Mouse (Mus musculus) cerebellum, postnatal 25 days (tissue): Measurements from ENCODE around the gene Foxn3.

Experiments used
- DNase-seq, 2 experiments: peaks; one replicate each; pipeline ENCODE4 v3.0.0; 2021; ENCODE audit warnings: mixed read lengths in 2 of 2

Foxn3 gene

DNA sequence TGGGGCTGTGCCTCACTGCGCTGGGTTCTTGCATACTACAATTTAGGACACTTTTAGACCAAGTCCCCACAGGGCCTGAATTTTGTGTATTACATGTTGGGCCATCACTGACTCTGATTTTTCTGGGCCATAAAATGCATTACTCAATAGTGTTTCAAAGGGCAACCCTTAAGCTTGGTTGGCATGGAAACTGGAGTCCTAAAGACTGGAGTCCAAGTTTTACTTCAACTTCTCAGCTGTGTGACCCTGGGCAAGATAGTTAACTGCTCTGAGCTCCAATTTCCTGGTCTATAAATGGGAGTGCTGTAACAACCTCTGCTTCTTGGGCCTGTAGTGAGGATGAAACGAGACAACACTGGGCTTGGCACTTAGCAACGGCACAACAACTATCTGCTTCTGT is 215.9 kb downstream of the Foxn3 start:
- DNase-seq, result no peak

DNA sequence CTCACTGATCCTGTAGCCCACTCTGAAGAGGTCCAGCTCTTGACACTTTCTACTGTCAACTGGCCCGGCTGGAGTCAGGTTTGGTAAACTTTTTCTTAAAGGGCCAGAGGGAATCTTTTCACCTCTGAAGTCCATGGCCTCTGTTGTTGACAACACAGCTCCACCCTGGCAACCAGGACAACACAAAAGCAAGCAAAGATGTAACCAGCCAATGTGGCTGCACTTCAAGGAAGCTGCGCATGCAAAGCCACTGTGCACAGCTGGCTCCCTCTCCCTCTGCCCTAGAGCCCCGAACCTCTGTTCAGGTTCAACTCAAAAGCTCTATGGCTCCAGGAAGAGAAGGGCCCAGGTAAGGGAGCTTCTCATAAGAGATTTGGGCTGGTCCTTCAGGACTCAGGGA is 216.4 kb downstream of the Foxn3 start:
- DNase-seq, result no peak

- peak; percentile 67 to 68 for DNase-seq
Measured at GRCm38 (mm10) chr12:99345323-99345722, 218.1 kb downstream of the Foxn3 start.

DNA sequence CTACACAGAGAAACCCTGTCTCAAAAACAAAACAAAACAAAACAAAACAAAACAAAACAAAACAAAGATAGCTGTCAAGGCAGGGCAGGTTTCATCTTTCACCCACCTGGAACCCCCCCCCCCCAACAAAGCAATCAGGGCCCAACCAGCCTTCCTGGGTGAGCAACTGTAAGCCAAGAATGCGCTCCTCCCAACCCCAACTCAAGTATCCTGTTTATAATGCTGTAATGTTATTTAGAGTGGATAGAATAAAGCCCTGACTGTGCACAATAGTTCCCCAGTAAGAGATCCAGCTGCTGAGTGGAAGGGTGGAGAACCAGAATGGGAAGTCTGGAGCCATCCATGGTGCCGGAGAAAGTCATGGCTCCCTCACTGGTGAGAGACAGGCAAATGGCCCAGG is 220.0 kb downstream of the Foxn3 start:
- no peak for DNase-seq

DNA sequence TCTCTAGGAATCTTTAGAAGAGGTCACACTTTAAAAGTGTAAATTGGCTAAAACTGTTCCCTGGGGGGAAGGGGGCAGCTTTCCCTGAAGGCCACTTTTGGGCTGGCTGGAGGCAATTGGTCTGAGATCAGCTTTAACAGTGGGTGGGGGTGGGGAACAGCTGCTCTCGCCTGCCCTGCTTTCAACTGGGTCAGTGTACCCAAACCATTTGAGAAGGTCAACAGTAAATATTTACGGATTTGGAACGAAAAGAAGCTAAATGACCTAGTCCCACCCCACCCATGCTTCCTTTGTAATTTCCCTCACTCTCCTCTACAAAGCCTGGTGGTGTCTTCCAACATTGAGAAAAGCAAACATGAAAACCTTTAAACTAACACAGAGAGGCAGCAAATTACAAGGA is 221.2 kb downstream of the Foxn3 start:
- no peak for DNase-seq

GRCm38 (mm10) chr12:99341751-99342150 is 221.6 kb downstream of the Foxn3 start:
- DNase-seq, result no peak

DNA sequence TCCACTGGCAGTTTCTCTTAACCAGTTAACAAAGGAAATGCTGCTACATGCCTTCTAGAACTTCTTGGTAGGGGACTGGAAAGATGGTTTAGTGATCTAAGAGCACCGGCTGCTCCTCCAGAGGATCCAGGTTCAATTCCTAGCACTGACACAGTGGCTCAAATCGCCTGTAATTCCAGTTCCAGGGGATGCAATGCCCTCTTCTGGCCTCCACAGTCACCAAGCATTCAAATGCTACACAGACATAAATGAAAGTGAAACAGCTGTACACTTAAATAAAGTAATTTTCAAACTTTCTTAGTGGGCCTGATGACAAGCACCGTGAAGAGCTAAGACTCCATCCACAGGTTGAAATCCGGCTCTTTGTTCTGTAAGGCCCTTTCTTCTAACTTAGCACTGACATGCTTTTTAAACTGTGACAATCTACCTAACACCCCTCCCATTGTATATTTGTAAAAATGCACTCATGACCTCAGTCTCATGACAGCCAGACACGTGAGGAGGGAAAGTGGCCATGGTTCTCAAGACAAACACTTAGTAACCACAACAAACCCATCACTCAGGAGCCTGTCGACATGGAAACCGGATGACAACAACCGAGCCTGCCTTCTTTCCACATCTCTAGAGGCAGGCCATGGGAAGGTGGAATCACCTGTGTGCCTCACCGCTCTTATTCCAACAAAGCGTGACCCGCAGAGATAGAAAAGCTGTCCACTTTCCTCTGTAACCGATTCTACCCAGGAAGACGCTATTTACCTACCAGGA is 222.8 kb downstream of the Foxn3 start:
- DNase-seq, result no peak

DNA sequence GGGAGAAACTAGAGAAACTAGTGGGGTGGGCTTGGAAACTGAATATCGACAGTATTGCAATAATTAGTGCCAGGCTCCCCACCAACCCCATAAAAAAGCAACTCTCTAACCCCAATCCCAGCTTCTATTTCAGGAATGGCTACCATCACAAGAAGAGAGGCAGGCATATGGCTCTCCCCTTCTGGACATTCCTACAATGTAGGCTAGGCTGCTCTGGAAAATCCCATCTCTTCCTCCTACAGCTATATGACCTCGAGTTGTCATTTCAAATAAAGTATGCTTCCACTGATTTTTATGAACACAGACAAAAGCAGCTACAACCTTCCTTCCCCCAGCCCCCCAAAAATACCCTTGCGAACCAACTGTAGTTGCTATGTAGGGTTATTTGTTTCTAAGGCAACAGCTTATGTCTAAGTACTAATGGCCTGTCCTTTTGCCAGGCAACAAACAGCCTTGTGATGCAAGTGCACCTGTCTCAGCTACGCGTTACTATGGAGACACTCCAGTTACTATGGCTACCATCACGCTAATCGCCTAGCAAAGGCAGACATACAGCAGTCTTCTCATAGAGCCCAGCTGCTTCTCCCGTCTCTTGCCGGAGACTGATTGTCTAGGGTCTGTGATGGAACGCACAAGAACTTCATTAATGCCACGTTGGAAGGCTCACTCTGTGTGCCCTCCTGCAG is 223.6 kb downstream of the Foxn3 start:
- DNase-seq, result peak; percentile 75 to 81

GRCm38 (mm10) chr12:99338754-99339153 is 224.6 kb downstream of the Foxn3 start:
- DNase-seq, result no peak

DNA sequence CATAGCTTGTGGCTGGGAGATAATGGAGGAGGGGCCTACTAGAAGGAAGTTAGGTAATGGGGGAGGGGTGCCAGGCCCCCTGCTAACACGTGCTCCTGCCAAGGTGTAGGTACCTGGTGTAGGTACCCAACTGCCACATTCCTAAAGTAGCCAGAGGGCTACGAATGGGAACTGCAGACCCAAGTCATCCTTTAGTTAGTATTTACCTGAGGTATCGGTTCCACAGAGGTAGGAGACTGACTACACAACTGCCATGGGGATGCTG is 226.3 kb downstream of the Foxn3 start:
- peak in 1 of 2 experiments; percentile 58 for DNase-seq

GRCm38 (mm10) chr12:99336349-99337170 is 226.8 kb downstream of the Foxn3 start:
- DNase-seq, result peak; percentile 91 to 92

- DNase-seq, result peak; percentile 56 to 63
Measured at GRCm38 (mm10) chr12:99335628-99336027, 227.8 kb downstream of the Foxn3 start.

DNA sequence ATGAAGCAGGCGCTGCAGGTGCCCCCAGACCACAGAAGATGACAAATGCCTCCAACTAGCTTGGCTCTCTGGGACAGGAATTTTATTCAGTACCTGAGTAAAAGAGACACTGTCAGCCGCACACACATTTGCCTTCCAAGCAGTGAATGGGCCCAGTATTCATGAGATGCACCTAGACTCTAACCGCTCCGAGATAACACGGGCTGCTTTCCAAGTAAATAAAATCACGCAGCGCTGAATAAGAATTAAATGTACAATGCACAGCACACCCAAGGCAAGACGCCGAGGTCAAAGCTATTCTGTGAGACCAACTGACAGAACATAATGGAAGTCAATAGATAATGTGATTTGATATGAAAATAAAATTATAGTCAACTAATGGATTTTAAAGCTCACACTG is 229.4 kb downstream of the Foxn3 start:
- DNase-seq, result no peak

- DNase-seq, result peak; percentile 68
Measured at GRCm38 (mm10) chr12:99333304-99333968, 229.9 kb downstream of the Foxn3 start.

DNA sequence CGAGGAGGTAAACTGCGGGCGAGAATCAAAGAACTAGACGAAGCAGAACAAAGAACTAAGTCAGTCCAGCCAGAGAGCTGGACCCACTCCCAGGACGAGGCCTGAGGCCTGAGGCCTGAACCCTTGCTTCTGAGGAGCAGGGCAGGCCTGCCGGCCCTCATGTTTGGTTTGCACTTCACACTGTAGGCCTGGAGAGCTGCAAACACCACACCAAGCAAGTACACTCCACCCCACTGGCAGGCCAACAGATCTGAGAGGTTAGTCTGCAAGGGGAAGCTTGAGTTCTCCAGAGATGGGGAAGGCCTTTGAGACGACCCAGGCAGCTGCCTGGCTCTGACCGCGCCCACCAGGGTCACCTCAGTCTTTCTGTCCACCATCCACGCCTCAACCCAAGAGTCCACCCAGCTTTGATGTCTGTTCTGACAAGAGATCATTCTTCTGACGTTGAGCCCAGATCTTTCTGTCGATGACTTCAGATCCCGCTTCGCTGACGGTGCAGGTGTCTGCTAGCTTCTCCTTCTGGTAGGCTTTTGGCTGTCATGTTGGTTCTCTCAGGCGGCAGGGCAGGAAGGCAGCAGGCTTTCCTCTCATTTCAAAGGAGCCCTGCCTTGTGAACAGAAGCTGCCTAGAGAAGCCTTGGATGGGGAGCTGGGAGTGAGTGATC is 231.1 kb downstream of the Foxn3 start:
- peak; percentile 59 to 65 for DNase-seq

DNA sequence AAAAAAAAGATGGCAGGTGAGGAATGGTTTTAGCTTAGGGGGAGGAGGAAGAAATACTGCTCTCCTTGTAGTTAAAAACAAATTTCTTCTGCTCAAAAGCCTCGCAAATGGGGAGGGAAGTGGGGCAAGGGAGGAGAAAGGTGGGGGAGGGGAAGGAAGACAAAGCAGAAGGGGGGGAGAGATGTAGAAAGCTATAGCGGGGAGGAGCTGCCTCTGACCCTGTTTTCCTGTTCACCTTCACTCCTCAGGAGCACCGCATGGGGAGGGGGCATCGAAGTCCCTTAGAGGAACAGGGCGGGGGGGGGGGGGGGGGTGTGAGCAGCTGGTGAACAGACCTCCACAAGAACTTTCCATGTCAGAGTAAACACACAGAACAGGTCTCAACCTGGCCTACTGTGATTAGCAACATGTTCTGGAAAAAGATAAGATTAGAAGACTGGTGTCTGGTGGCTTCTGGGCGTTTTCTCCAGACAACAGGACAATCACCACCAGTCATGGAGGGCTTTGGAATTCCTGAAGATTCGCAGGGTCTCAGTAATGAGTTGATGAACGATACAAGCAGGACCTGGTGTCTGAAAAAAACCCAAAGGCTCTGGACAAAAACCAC is 231.9 kb downstream of the Foxn3 start:
- DNase-seq, result no peak

- peak; percentile 48 to 62 for DNase-seq
Measured at GRCm38 (mm10) chr12:99330822-99331285, 232.5 kb downstream of the Foxn3 start.

DNA sequence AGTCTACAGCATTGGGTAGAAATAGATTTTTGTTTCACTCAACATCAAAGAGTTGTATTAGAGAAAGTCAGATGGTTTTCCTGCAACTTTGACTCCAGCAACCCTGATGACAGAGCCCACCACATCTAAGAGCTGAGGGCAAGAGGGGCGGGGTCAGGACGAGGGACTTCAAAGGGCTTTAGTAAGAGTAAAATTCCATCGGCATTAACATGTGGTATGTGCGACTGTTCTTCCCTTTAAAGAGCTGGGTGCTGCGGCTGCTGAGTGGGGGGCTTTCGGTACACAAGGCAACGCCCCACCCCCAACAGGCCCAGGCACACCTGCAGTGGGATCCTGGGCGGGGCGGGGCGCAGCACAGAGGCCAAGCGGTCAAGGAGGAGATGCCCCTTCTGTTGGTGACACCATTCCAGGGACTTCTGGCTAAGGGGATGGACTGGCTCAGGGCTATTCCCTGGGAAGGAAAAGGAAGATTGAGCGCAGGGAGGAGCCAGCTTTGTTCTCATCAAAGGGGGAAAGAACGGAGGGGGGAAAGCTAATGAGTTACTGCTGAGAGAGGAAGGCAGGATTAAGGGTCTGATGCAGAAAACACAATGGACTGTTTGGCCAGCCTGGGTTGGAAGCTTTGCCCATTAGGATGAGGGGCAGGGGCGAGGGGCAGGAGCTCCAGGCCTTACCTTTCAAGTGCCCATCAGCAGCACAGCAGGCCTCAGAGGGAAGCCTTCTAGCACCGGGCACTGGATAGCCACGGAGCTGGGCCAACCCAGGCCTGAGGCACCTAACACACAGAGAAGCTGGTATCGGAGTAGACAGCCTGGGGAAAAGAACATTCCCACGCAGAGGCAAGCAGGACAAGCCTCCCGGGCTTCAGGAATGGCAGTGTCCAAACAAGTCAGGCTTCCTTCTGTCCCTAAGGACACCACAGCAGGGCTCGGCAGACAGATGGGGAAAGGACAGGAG is 233.8 kb downstream of the Foxn3 start:
- DNase-seq, result peak in 1 of 2 experiments; percentile 53

- no peak for DNase-seq
Measured at GRCm38 (mm10) chr12:99326157-99326556, 237.2 kb downstream of the Foxn3 start.

- DNase-seq, result peak in 1 of 2 experiments; percentile 57
Measured at GRCm38 (mm10) chr12:99321633-99322431, 241.6 kb downstream of the Foxn3 start.
